Mouse (Mus musculus) brain, embryonic 14.5 days (tissue): Measurements from ENCODE around the gene Pcnx.

ENCODE experiments used
- CTCF ChIP-seq: fragments of 200-500 bp; IDR thresholded peaks from 2 replicates; pipeline ENCODE4 v1.5.1; 2012; ENCODE audit warnings: inconsistent platforms, mild to moderate bottlenecking, moderate library complexity, borderline replicate concordance; ENCODE audit not compliant: insufficient read depth, insufficient read length; ENCODE audit errors: extremely low read depth
- POLR2A ChIP-seq: fragments of 200-500 bp; IDR thresholded peaks from 2 replicates; pipeline ENCODE4 v1.6.1; 2012; ENCODE audit warnings: mild to moderate bottlenecking, inconsistent platforms, borderline replicate concordance; ENCODE audit not compliant: poor library complexity, insufficient read depth, insufficient read length, severe bottlenecking; ENCODE audit errors: extremely low read depth

- TF ChIP-seq CTCF (no peak), POLR2A (no peak)
These were observed 105.6 kb downstream of the Pcnx start for GRCm38 (mm10) chr12:81965416-81965815.
